Mouse (Mus musculus): Measurements from ENCODE around the gene Col25a1.

DNA sequence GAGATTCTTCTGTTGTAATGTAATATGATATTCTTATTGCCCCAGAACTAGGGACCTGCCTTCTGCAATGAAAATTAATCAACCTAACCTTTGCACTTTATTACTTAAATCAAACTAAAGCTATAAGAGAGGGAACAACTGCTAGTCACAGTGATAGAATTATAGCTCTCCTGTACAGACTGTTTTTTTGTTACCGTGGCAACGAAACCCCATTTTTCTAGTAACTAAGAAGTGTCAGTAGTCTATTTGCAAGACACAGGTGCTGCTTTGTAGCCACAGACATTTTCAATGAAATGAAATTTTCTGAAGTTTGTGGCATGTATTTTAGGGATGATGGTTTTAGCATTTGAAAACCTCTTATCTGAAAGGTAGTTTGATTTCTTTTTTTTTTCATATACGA lies 85.3 kb downstream of the Col25a1 start:
- no peak for TF ChIP-seq POLR2A (IDR thresholded peaks at IDR 0.05; ENCODE audit: insufficient read length, low read depth)
- TF ChIP-seq MYOG (IDR thresholded peaks at IDR 0.05; ENCODE audit: control insufficient read depth in 1 of 3, insufficient read depth in 1 of 3, insufficient read length in 2 of 3, low read depth in 2 of 3) = no peak
- TF ChIP-seq CEBPB (IDR thresholded peaks at IDR 0.05; ENCODE audit: insufficient read depth, poor library complexity, severe bottlenecking) = no peak
- no peak for TF ChIP-seq USF1 (IDR thresholded peaks at IDR 0.05; ENCODE audit: low read depth)
- TF ChIP-seq MAX (IDR thresholded peaks at IDR 0.05; ENCODE audit: low read depth) = no peak
- no peak for TF ChIP-seq MYOD1 (IDR thresholded peaks at IDR 0.05; ENCODE audit: control insufficient read depth in 1 of 3, insufficient read length in 2 of 3, low read depth in 2 of 3)
